Mouse (Mus musculus) ES-Bruce4 (cell line): ENCODE results near the gene Trmt1.

Experiments
- CTCF ChIP-seq: IDR thresholded peaks from one replicate; pipeline ENCODE4 v1.8.1; 2011; ENCODE audit warnings: low read depth, low read length
- POLR2A ChIP-seq: IDR thresholded peaks from one replicate; pipeline ENCODE4 v1.8.1; 2011; ENCODE audit warnings: low read length; ENCODE audit not compliant: insufficient read depth

DNA sequence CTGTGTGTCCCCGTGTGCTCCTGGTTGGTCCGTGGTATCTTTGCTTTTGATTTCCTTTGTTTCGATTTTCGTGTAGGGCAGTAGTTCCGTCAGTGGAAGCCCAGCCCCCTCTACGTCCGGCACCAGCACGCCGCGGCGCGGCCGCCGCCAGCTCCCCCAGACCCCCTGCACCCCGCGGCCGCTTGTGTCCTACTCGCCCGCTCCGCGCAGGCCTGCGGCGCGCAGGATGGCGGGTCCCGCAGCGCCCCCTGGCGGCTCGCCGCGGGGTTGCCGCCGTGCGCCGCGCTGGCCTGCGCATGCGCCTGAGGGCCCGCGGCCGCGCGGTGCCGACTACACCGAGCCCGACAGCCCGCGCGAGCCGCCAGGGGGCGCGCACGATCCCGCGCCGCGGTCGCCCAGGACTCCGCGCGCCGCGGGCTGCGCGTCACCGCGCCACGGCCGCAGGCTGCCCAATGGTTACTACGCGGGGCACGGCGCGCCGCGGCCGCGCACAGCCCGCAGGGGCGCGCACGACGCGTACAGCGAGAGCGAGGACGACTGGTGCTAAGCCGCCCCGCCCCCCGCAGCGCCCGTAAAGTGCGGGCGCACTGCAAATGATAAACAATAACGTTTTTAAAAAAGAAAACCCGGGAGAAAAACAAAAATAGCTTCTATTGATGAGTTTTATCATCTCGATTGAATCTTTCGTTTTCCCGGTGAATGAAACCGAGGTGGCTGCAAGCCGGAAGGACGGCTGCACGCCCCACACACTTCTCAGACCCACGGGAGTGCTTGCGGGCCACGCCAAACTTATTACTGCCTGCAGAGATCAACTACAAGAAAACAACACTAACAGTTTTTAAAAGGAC, 46.7 kb upstream of the Trmt1 start:
- TF ChIP-seq POLR2A (peak; percentile 25), CTCF (peak; percentile 47)
